Mouse (Mus musculus) kidney, adult 2 months (tissue): ENCODE data around the gene Herc4.

ENCODE experiments used
- CTCF ChIP-seq: fragments of 200-500 bp; conservative IDR thresholded peaks from 2 replicates; pipeline ENCODE4 v1.5.1; 2011; ENCODE audit warnings: low read depth, mild to moderate bottlenecking, control low read depth, low read length, moderate library complexity, mixed read lengths; ENCODE audit not compliant: insufficient read depth, insufficient read length
- POLR2A ChIP-seq: fragments of 200-500 bp; IDR thresholded peaks from one replicate; pipeline ENCODE4 v1.6.1; 2011; ENCODE audit warnings: low read depth, low read length, control low read depth

DNA sequence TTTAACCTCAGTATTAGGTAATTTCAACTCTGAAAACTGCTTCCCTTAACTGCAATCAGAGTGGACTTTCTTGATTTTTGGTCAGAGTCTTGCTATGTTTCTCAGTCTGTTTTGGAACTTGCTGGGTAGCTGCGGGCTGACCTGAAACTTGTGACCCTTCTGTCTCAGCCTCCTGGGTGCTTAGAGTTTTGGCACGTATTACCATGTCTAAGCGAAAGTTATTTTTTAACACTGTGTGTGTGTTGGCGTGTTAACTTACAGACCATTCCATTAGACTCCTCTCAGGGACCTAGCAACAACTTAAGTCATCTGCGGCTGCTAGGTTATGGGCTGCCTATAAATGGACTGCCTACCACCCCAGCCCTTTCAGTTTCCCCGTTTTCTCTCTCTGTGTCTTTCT, 123.8 kb downstream of the Herc4 start:
- TF ChIP-seq POLR2A (no peak), CTCF (no peak)
